Mouse (Mus musculus): ENCODE results near the gene Pfn4. TPM values are rescaled to one million over a fixed set of nuclear protein-coding genes. Genes with fewer than 3 reads are reported as not detected.
"Not testable (repeated sequence)": the region's sequence is repeated elsewhere in the genome, so short reads cannot be mapped to it uniquely, and the experiment has no call there.

The Pfn4 gene
- total RNA-seq, 2 experiments from 2014 or later: 10.9 to 11.7 TPM

- no peak for DNase-seq (ENCODE audit: low spot score in 2 of 2)
Measured at GRCm38 (mm10) chr12:4784466-4784865, 15.6 kb downstream of the Pfn4 start.

DNA sequence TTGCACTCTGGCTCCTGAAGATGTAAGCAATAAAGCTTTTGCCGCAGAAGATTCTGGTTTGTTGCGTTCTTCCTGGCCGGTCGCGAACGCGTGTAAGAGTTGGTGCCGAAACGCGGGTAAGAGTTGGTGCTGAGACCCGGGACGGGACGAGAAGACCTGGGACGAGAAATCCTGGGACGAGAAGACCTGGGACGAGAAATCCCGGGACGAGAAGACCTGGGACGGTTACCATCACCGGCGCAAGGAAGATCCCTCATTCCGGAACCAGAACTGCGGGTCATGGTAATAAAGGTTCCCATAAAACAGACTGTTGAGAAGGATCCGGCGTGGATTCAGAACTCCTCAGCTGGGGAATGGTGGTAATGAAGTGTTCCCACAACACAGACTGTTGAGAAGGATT lies 19.3 kb downstream of the Pfn4 start:
- DNase-seq (ENCODE audit: low spot score in 2 of 2): not testable (repeated sequence)

- DNase-seq (ENCODE audit: low spot score in 2 of 2): peak in 1 of 2 experiments; percentile 15
Measured at GRCm38 (mm10) chr12:4793718-4794117, 24.9 kb downstream of the Pfn4 start.

GRCm38 (mm10) chr12:4797471-4797870 lies 28.6 kb downstream of the Pfn4 start:
- DNase-seq (ENCODE audit: low spot score in 2 of 2): not testable (repeated sequence)

DNA sequence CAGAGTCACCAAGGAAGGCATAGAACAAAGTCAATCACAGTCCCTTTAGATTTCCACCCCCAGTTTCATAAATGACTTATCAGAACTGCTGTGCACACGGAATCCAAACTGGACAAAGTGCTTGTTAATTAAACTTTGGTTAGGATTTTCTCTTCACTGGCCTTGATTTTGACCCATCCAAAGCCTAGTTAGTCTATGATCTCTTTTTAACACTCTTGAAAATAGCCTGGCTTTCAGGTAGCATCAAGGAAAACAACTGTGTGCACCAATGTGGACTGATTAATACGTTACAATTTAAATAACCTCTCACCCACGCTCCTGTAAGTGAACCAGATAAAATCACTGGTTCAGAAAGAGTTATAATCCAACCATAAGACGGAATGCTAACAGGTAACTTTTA lies 42.2 kb downstream of the Pfn4 start:
- no peak for DNase-seq (ENCODE audit: low spot score in 2 of 2)

GRCm38 (mm10) chr12:4811705-4812104 lies 42.9 kb downstream of the Pfn4 start:
- no peak for DNase-seq (ENCODE audit: low spot score in 2 of 2)

- DNase-seq (ENCODE audit: low spot score in 2 of 2): no peak
Measured at GRCm38 (mm10) chr12:4813636-4814035, 44.8 kb downstream of the Pfn4 start.

GRCm38 (mm10) chr12:4816680-4817360 lies 48.0 kb downstream of the Pfn4 start:
- no peak for DNase-seq (ENCODE audit: low spot score in 2 of 2)

GRCm38 (mm10) chr12:4817361-4818101 lies 48.7 kb downstream of the Pfn4 start, which contains the start of gene Sf3b6:
TSS of gene Sf3b6 (plus strand) at chr12:4817544.
- peak; percentile 94 to 98 for DNase-seq (ENCODE audit: low spot score in 2 of 2)

GRCm38 (mm10) chr12:4827256-4827655 lies 58.4 kb downstream of the Pfn4 start:
- DNase-seq (ENCODE audit: low spot score in 2 of 2): no peak

Other genes with a start within 250 kb of the Pfn4 start
- gene Itsn2, start 176.4 kb upstream of the Pfn4 start, total RNA-seq (2021): 10 to 100 TPM; 89.4 to 91.2 TPM
- gene Gm3625, start 176.1 kb upstream of the Pfn4 start, total RNA-seq (2021): not detected
- 1 to 10 TPM; 1.9 to 3.0 TPM for gene Fam228a, start 30.6 kb upstream of the Pfn4 start, total RNA-seq (2021)
- 10 to 100 TPM; 21.9 to 26.6 TPM for gene Fam228b, start 245 bp downstream of the Pfn4 start, total RNA-seq (2021)
- 10 to 100 TPM; 68.4 to 76.9 TPM for gene Sf3b6, start 48.5 kb downstream of the Pfn4 start, total RNA-seq (2021)
- 10 to 100 TPM; 43.3 to 56.1 TPM for gene Fkbp1b, start 72.6 kb downstream of the Pfn4 start, total RNA-seq (2021)
- 10 to 100 TPM; 13.0 to 14.8 TPM for gene Wdcp, start 74.3 kb downstream of the Pfn4 start, total RNA-seq (2021)
- under 1 TPM; 0.36 to 0.59 TPM for gene Mfsd2b, start 105.3 kb downstream of the Pfn4 start, total RNA-seq (2021)
- gene Ubxn2a, start 138.7 kb downstream of the Pfn4 start, total RNA-seq (2021): 10 to 100 TPM; 51.1 to 52.9 TPM
- 10 to 100 TPM; 32.8 to 33.2 TPM for gene Atad2b, start 148.3 kb downstream of the Pfn4 start, total RNA-seq (2021)

All from layer of hippocampus, adult 18-20 months (tissue).